Mouse (Mus musculus): ENCODE measurements around the gene Skiv2l.

Skiv2l gene

GRCm38 (mm10) chr17:34810811-34811210, 39.2 kb downstream of the Skiv2l start:
- WGBS = 90% methylated on average over 8 of the region's 8 CpGs

GRCm38 (mm10) chr17:34810411-34810810, 39.6 kb downstream of the Skiv2l start:
- WGBS = 88% methylated on average over 5 of the region's 5 CpGs

GRCm38 (mm10) chr17:34808599-34809205, 41.3 kb downstream of the Skiv2l start:
- WGBS = 86% methylated on average over 6 of the region's 6 CpGs

- 76% methylated on average over 3 of the region's 3 CpGs for WGBS
Measured at GRCm38 (mm10) chr17:34807176-34807575, 42.8 kb downstream of the Skiv2l start.

GRCm38 (mm10) chr17:34804871-34805562, 45.0 kb downstream of the Skiv2l start:
- 75% methylated on average over 6 of the region's 6 CpGs for WGBS

GRCm38 (mm10) chr17:34804301-34804700, 45.7 kb downstream of the Skiv2l start, which contains the start of gene Cyp21a1:
TSS of gene Cyp21a1 (minus strand) at chr17:34804561.
- WGBS = 86% methylated on average over 4 of the region's 6 CpGs

GRCm38 (mm10) chr17:34803367-34803766, 46.6 kb downstream of the Skiv2l start:
- WGBS = 91% methylated on average over 6 of the region's 6 CpGs

GRCm38 (mm10) chr17:34802756-34803155, 47.3 kb downstream of the Skiv2l start:
- 89% methylated on average over 9 of the region's 9 CpGs for WGBS

GRCm38 (mm10) chr17:34800781-34801305, 49.2 kb downstream of the Skiv2l start:
- whole genome bisulfite sequencing = 93% methylated on average over 16 of the region's 16 CpGs

GRCm38 (mm10) chr17:34799531-34799925, 50.5 kb downstream of the Skiv2l start:
- WGBS = 89% methylated on average over 4 of the region's 4 CpGs

- WGBS = 94% methylated on average over 17 of the region's 17 CpGs
Measured at GRCm38 (mm10) chr17:34798866-34799530, 51.0 kb downstream of the Skiv2l start.

- WGBS = 90% methylated on average over 7 of the region's 7 CpGs
Measured at GRCm38 (mm10) chr17:34798071-34798470, 51.9 kb downstream of the Skiv2l start.

- 89% methylated on average over 10 of the region's 10 CpGs for WGBS
Measured at GRCm38 (mm10) chr17:34797211-34797995, 52.6 kb downstream of the Skiv2l start.

- WGBS = 91% methylated on average over 8 of the region's 8 CpGs
Measured at GRCm38 (mm10) chr17:34796311-34797140, 53.5 kb downstream of the Skiv2l start.

GRCm38 (mm10) chr17:34795633-34796032, 54.4 kb downstream of the Skiv2l start:
- 63% methylated on average over 9 of the region's 9 CpGs for WGBS

- WGBS = 87% methylated on average over 10 of the region's 10 CpGs
Measured at GRCm38 (mm10) chr17:34795016-34795415, 55.0 kb downstream of the Skiv2l start.
